In genomic region chr1:162723610-162724009, GRCm38 (mm10) we compare ENCODE assay signal across 28 mouse cellular contexts. TPM values are rescaled to one million over a fixed set of nuclear protein-coding genes. Genes with fewer than 3 reads are reported as not detected.
DNase-seq lines count a peak whose midpoint lies in the region; ATAC-seq and TF ChIP-seq lines count a peak whose summit lies in the region.
"Had no signal": no experiment of that assay in that cellular context is flagged by ENCODE, and none has a peak within 500 bp of the region (broad histone marks: within the 10 kb centered on the region; RNA-seq: fewer than 3 reads in every experiment).

No protein-coding gene starts in this region.

- H3K4me3 ChIP-seq in liver, embryonic 12.5 days, result no peak overlapping the region
- H3K4me3 ChIP-seq in forebrain, postnatal 0 days (ENCODE audit: low read depth, low read length), result no peak overlapping the region
- H3K4me3 ChIP-seq: forebrain, embryonic 13.5 days; hindbrain, embryonic 10.5 days; limb, embryonic 13.5 days; midbrain, embryonic 15.5 days; neural tube, embryonic 12.5 days had no signal

- H3K4me1 ChIP-seq in liver, embryonic 12.5 days, result peaks cover 28% of the 10 kb centered on the region
- no peaks in the 10 kb centered on the region for H3K4me1 ChIP-seq in forebrain, postnatal 0 days (ENCODE audit: insufficient read depth)
- H3K4me1 ChIP-seq: forebrain, embryonic 13.5 days; hindbrain, embryonic 10.5 days; limb, embryonic 13.5 days; midbrain, embryonic 15.5 days; neural tube, embryonic 12.5 days had no signal

- no peaks in the 10 kb centered on the region for H3K9me3 ChIP-seq in liver, embryonic 12.5 days (replicated peaks)
- H3K9me3 ChIP-seq in forebrain, postnatal 0 days (ENCODE audit: low read length), result no peaks in the 10 kb centered on the region
- H3K9me3 ChIP-seq: forebrain, embryonic 13.5 days; G1E; hindbrain, embryonic 10.5 days; limb, embryonic 13.5 days; midbrain, embryonic 15.5 days; neural tube, embryonic 12.5 days had no signal

- intact Hi-C loops in heart, postnatal 10 days (cut with DNase I), result no loop called here

- no peaks in the 10 kb centered on the region for H3K27me3 ChIP-seq in liver, embryonic 12.5 days (replicated peaks)
- H3K27me3 ChIP-seq in forebrain, postnatal 0 days (ENCODE audit: insufficient read depth, low read length), result no peaks in the 10 kb centered on the region
- H3K27me3 ChIP-seq: CH12.LX; forebrain, embryonic 13.5 days; limb, embryonic 13.5 days; midbrain, embryonic 15.5 days; neural tube, embryonic 12.5 days had no signal

- peak; percentile 31 for DNase-seq in c-Kit-positive CD71-positive TER-119-negative erythroid progenitor cells, embryonic 14.5 days (ENCODE audit: low read depth)
- DNase-seq in heart, postnatal 10 days, result no peak
- DNase-seq in forebrain, postnatal 0 days, result no peak
- DNase-seq in kidney, adult 18-20 months, result no peak
- DNase-seq: adrenal gland, adult 8-10 months; B cell, adult 2 months; cerebellum, adult 11 months; cerebellum, postnatal 14 days; kidney, adult 8-10 months; kidney, postnatal 10 days; lung, embryonic 14.5 days; retina, postnatal 1 day; right cerebral cortex, postnatal 25 days; spleen, adult 18-20 months; thymus, postnatal 36 days had no signal

- no peak overlapping the region for H3K9ac ChIP-seq in liver, embryonic 12.5 days
- H3K9ac ChIP-seq in forebrain, postnatal 0 days, result no peak overlapping the region
- H3K9ac ChIP-seq: forebrain, embryonic 13.5 days; limb, embryonic 13.5 days; lung, embryonic 14.5 days; midbrain, embryonic 15.5 days; neural tube, embryonic 12.5 days had no signal

- H3K4me2 ChIP-seq in liver, embryonic 12.5 days, result peak overlapping the region; percentile 40
- H3K4me2 ChIP-seq in forebrain, postnatal 0 days (ENCODE audit: low read depth), result no peak overlapping the region
- H3K4me2 ChIP-seq: forebrain, embryonic 13.5 days; heart, embryonic 11.5 days; limb, embryonic 13.5 days; lung, embryonic 14.5 days; midbrain, embryonic 15.5 days; neural tube, embryonic 12.5 days had no signal

- TF ChIP-seq CTCF in forebrain, postnatal 0 days (IDR thresholded peaks at IDR 0.05; ENCODE audit: low read depth), result no peak

- peak; percentile 88 for ATAC-seq in erythroid progenitor cell, adult 5-6 weeks (replicated peaks; ENCODE audit: low FRiP score, poor library complexity, severe bottlenecking)
- ATAC-seq in liver, embryonic 12.5 days, result peak; percentile 99
- peak; percentile 50 for ATAC-seq in megakaryocyte progenitor cell, adult 5-6 weeks (replicated peaks; ENCODE audit: poor library complexity)
- ATAC-seq in forebrain, postnatal 0 days, result no peak
- ATAC-seq: activated CD4-positive, CD25-positive, alpha-beta regulatory T cell, adult 4 months; forebrain, embryonic 13.5 days; hindbrain, postnatal 0 days; midbrain, embryonic 15.5 days had no signal

- H3K27ac ChIP-seq in liver, embryonic 12.5 days, result peak overlapping the region; percentile 67
- no peak overlapping the region for H3K27ac ChIP-seq in forebrain, postnatal 0 days (ENCODE audit: low read depth, low read length)
- H3K27ac ChIP-seq: forebrain, embryonic 13.5 days; hindbrain, embryonic 10.5 days; hindbrain, postnatal 0 days; limb, embryonic 13.5 days; midbrain, embryonic 15.5 days; neural tube, embryonic 12.5 days had no signal

- peaks cover 57% of the 10 kb centered on the region for H3K36me3 ChIP-seq in liver, embryonic 12.5 days
- H3K36me3 ChIP-seq in forebrain, postnatal 0 days (ENCODE audit: insufficient read depth), result peaks cover 17% of the 10 kb centered on the region

RNA-seq across cellular contexts. Expression of gene Prrc2c, which starts 16.7 kb away (rescaled TPM):
- total RNA-seq in erythroid progenitor cell, adult 5-6 weeks (2015; ENCODE audit: low replicate concordance), result 117 and 134 TPM in 2 replicates
- total RNA-seq in erythroid progenitor cell, adult 5-6 weeks (2017; ENCODE audit: low replicate concordance), result 96.0 and 117 TPM in 2 replicates
- 63.0 and 68.1 TPM in 2 replicates for polyA plus RNA-seq in liver, embryonic 12.5 days (2016; fragmentation: Nextera tagmentation; extraction: Ambion mirVana)
- total RNA-seq in megakaryocyte progenitor cell, adult 5-6 weeks (2015), result 221 and 254 TPM in 2 replicates
- 97.3 and 159 TPM in 2 replicates for total RNA-seq in megakaryocyte progenitor cell, adult 5-6 weeks (2017)
- total RNA-seq in heart, postnatal 10 days (2021), result 100 to 1,000 TPM; 113 to 126 TPM
- total RNA-seq in forebrain, postnatal 0 days (2014; rRNA removed), result 52.5 and 72.5 TPM in 2 replicates
- polyA plus RNA-seq in forebrain, postnatal 0 days (2015; fragmentation: Nextera tagmentation; extraction: Ambion mirVana), result 60.9 and 122 TPM in 2 replicates
